Mouse (Mus musculus): ENCODE measurements at regions not wholly inside any gene's neighbourhood (a gene's known extent, or its start where the extent isn't known, plus 50 kb on each side); places are given as distances from the start of the nearest gene placed in this dataset.

DNA sequence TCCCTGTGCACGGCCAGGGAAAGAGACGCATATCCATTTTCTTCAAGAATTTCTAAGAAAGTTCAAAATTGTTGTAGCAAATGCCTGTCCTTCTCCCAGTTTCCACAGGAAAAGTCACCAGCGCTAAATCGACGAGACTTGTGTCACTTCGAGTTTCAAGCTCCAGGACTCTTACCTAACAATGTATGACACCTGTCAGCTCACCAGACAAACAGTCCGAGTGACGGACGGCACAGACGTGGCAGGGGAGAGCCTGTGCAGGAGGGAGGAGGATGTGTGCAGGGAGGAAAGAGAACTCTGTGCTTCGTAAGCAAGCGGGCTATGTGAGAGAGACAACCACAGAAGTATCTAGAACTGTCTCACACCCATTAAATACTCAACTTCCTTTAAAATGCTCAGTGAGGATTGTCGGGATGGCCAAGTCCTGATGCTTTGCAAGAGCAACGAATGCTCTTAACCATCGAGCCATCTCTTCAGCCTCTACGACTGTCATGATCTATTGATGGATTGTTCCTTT lies 109.7 kb upstream of the Dapk1 start:
- TF ChIP-seq CTCF (conservative IDR thresholded peaks at IDR 0.05; ENCODE audit: insufficient read depth, insufficient read length, low read depth, low read length) (no peak), POLR2A (IDR thresholded peaks at IDR 0.05; ENCODE audit: low read depth, low read length) (no peak)

Data from kidney, adult 2 months (tissue).